Mouse (Mus musculus) T-helper 2 cell (primary cell): ENCODE measurements at regions not wholly inside any gene's neighbourhood (a gene's known extent, or its start where the extent isn't known, plus 50 kb on each side); places are given as distances from the start of the nearest gene placed in this dataset.
"Not testable (repeated sequence)": the region's sequence is repeated elsewhere in the genome, so short reads cannot be mapped to it uniquely, and the experiment has no call there.

ENCODE experiments used
- in situ Hi-C: fragments of 300-600 bp; cut with MboI, MseI; formaldehyde crosslinking; loops from one replicate; pipeline ENCODE4 v1.15.1; 2025; ENCODE audit warnings: high pct_unique_total_duplicates

DNA sequence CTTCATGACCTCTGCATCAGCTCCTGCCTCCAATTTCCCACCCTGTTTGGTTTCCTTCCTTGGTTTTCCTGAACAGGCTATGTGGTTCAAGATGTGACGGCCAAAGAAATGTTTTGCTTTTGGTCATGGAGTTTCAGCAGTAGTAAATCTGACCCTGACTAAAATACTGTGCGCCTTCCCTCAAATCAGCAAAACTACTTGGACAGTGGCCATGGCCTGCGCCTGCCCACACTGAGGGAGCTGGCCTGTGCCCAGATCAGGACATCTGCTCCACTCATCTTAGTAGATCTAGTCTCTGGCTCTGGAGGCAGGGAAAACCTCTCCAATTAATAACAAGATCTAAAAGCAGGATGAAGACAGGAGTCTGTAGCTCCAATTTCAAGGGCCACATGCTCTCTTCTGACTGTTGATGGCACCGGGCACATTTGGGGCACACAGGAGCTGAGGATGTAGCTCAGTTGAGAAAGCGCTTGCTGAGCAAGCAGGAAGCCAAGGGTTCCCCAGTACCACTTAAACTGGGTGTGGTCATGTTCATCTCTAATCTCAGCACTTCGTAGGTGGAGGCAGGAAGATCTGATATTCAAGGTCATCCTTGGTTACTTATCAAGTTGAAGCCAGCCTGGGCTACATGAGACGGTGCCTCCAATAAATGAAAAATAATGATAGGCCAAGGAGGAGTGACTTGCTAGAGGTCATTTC, 96.6 kb upstream of the Mrps10 start:
- in situ Hi-C loops: no loop called here

DNA sequence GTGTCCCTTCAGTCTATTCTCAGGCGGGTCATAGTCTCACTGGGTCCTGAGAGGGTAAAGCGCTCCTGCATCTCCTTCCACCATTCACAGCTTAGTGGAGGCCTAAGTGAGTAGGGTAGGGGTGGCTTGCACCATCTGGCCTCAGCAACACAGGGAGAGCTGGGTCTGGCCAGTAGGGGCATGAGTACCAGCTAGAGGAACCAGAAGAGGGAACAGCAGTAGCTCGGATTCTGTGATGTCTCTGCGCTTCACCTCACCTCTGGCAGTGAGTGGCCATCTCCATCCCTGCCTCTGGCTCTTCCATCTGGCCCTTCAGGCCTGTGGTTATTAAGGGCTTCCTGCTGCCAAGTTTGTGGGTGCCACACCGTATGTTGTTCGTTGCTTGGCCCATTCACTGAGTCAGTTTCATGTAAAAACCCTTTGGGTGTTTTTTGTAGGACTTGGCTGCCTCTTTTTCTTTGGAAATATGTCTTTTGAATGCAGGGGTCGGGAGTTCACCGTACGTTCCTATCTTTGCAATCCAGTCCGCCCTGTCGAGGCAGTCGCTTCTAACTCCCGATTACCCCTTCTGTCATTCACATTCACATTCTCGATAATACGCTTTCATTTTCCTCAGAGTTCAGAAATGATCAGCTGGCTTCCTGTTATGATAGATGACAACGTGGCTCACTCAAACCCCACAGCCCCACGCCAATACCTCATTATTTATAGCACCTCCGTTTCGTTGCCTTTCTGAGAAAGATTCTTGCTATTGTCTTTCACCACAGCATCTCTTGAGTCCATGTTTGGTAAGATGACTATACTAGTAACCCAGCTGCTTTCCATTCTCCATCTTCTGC, 99.4 kb upstream of the Mrps10 start:
- in situ Hi-C loops: no loop called here

DNA sequence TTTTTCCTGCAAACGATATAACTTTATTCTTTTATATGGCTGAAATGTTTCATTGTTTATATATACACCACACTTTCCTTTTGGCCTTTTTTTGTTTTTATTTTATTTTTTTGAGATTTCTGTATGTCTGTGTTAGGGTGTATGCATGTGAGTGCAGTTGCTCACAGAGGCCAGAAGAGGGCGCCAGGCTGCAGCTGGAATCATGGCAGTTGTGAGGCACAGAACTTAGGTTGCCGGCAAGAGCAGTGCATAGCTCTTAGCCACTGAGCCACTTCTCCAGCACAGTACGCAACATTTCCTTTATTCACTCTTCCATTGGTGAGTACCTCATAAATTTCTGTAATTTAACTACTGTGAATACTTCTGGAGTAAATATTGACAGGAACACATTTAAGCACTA, 100.8 kb upstream of the Mrps10 start:
- in situ Hi-C loops: no loop called here

DNA sequence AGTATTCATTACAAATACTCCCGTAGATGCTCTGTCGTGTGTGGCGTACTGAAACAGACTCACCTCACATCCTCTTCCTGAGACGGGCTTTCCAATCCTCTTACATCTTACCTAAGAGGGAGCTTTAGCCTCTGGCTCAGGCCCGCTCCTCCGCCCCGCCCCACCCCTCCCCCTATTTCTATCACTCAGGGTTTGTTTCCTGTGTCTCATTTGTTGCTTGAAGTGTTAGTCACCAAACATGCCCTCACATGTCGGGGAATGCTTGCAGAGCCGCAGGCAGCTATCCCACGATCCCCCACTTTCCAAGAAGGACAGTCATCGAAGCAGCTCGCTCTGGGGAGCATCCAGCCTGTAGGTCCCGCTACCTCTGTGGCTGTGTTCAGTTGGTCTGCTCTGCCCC, 101.6 kb upstream of the Mrps10 start:
- in situ Hi-C loops: no loop called here

DNA sequence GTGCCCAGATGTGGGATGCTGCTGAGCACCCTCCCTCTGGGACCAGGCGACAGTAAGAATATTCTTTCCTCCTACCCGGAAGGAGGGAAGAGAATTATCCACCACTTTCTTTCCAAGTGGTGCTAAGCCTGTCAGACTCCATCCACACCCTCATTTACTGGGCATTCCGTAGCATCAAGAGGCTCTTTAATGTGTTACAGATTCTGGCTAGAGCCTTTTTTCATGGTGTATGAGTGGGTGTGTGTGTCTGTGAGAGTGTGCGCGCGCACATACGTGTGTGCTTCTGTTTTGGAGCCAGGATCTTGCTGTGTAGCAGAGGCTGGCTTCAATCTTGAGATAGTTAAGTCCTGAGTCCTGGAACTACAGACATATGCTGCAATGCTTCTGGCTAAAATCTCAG, 102.4 kb upstream of the Mrps10 start:
- in situ Hi-C loops: no loop called here

DNA sequence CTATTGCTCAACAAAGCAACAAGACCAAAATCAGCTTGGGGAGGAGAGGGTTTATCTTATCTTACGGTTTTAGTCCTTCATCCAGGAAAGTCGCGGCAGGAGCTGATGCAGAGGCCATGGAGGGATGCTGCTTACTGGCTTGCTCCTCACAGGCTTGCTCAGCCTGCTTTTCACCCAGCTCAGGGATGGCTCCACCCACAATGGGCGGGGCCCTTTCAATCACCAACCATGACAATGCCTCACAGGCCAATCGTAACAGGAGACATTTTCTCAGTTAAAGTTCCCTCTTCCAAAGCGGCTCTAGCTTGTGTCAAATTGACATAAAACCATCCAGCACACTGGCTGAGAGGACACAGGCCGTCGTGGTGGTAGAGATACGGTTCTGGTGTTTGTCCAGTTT, 105.7 kb upstream of the Mrps10 start:
- in situ Hi-C loops: no loop called here

DNA sequence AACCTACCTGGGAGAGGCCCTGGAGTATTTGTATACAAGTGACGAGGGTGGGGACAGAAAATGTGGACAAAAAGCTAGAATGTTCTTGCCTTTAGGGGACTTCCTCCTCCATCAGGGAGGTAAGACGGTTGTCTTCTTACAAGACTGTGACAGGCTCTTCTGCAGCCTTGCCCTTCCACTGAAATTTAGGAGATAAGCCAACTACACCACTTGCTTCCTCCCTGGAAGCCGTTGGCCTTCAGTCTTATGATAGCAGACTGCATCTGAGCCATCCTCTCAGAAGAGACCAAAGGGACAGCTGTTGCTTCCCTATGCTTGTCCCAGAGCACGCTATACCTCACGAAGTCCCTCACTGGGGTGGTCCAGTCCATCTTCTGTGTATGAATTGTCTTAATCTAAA, 106.5 kb upstream of the Mrps10 start:
- in situ Hi-C loops: no loop called here

DNA sequence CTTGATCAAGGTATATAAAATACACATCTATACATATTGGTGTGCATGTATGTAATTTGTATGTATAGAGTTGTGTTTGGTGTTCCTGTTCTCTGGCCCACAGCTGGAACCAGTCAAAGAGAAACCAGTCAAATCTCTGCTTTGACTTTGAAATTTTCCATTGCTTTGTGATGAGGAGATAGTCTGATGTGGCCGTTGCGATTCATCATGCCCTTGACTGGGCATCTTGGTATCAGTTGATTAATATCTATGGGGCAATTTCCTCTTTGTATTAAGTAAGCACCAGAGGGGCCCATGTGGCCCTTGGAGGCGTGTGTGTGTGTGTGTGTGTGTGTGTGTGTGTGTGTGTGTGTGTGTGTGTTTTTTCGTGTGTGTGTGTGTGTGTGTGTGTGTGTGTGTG, 107.7 kb upstream of the Mrps10 start:
- in situ Hi-C loops: no loop called here

DNA sequence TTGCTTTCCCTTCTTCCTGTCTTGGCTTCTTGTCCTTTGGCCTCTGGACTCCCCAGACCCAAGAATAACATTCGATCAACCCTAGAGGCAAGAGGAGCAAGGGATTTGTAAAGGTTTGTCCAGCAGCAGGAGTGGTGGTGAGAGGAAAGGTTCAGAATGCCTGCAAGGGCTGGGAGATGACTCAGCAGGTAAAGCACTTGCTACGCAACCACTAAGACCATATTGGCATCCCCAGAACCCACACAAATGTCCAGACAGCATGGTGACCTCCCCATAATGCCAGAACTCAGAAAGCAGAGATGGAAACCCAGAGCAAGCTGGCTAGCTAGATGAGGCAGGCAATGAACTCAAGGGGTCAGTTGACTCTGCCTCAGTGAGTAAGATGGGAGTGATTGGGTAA, 110.4 kb upstream of the Mrps10 start:
- in situ Hi-C loops: no loop called here

DNA sequence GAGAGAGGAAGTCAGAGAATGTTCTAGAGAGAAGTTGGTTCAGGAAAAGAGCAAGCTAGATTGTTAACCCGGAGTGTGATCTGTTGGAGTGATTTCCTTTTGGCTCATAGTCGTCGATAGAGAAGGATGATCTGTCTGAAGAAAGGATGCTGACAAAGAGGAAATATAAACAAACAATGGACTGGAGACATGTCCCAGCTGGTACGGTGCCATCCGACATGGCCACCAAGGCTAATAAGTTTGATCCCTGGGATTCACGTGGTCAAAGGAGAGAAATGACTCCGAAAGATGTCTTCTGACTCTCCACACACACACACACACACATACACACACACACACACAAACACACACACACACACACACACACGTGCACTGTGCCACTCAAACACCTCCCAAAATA, 113.5 kb upstream of the Mrps10 start:
- in situ Hi-C loops: no loop called here

DNA sequence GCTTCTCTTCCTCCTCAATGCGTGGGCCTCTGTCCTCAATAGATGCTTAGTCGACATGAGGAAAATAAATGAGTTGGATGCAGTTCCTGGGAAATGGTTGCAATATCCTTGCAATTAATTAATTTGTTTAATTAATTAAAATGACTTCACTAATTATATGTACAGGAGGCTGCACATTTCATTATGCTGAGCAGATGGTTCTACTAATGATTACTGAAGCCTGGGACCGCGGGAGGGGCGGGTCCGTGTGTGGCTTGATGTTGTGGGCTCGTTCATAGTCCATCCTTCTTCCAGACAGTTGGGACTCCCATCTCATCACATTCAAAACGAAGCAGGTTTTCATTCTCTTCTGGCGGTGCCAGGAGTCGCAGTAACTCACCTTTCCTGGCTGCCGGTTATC, 114.7 kb upstream of the Mrps10 start:
- in situ Hi-C loops: no loop called here

DNA sequence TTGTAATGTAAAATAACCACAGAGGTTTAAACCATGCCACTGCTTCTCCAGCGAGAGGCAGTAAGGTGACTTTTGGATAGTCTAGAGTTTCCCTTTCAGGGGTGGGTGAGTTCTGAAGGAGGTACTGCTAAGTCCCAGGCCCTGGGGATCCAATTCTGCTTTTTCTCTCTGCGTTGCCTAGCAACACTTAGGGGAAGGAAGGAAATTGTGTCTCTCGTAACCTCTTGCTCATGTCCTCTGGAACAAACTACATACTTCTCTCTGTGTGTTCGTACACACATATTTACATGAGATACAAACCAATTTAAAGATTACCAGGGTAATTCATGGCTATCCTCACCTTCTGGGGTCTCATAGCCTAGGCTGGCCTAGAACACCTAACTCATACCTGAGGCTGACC, 118.7 kb upstream of the Mrps10 start:
- in situ Hi-C loops: no loop called here

DNA sequence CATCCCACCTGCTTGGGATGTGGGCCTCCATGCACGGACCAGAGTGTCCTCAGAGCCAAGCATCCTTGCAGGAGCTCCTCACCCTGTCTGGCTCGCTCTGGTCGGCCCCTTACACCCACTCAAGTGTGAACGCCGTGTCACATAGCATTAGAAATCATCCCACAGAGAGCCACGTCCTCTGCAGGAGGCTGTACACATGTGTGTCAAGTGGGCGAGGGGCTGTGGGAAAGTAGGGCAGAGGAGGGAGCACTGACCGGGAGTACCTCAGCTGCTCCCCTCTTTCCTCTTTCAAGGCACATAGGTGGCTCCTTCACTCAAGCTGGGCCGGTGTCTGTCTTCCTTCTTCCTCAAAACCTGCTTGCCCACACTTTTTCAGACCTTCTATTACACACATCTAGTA, 119.5 kb upstream of the Mrps10 start:
- in situ Hi-C loops: no loop called here

DNA sequence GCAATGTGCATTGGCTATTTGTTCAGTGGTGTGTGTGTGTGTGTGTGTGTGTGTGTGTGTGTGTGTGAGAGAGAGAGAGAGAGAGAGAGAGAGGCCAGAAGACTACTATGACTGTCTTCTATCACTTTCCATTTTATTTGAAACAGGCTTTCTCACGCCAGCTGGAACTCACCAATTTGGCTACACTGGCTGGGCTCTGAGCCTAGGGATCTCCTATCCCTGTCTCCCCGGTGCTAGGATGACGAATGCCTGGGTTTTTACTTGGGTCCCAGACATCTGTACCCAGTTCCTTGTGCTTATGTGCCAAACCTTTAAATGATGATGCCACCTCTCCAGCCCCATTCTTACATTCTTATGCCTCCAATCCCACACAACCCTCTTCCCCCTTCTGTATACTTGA, 120.6 kb upstream of the Mrps10 start:
- in situ Hi-C loops: no loop called here

DNA sequence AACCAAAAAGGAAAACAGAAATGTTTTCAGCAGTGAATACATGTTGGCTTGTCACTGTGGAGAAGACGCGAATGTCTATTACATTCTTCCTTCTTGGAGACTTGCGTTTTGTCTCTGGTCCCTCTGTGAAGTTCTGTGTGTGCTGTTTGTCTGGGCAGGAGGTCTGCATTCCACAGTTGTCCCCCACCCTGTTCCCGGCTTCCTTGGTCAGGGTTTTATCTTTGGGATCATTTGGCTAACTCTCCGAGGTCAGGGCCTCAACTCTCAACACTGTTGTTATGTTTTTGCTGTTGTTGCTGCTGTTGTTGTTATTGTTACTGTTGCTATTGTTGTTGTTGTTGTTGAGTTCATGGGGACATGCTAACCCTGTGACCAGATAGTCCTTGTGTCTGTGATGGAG, 121.2 kb upstream of the Mrps10 start:
- in situ Hi-C loops: no loop called here

DNA sequence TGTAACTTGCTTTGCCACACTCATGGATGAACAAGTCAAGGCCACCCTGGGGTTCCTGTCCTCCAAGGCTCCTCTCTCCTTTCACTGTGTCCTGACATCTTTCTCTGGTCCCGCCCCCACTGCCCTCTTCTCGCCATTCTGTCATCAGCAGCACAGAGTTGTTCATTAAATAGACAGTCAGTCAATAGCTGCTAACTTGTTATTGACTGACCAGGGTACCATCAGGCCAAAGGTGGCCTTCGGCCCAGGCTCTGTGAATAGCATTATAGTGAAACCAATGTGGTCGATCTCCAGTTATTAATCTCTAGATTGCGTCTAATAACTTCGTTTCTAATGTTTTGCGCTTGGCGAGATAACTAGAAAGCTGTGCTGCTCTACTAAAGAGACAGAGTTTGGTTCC, 122.1 kb upstream of the Mrps10 start:
- in situ Hi-C loops: no loop called here

DNA sequence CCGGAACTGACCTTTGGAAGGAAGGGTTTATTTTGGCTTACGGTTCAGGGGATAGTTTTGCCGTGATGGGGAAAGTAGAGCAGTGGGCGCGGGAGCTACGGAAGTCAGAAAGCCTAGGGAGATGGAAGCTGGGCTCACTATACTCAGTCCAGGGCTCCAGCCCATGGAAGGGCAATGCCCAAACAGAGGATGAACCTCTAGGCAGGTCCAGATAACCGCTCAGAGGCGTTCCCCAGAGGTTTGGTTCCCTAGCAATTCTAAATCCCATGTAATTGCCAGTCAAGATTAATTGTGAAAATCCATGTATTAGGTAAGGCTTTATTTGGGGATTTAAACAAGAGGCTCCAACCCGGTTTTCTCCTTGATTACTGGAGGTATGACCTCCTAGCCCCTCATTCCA, 123.1 kb upstream of the Mrps10 start:
- in situ Hi-C loops: no loop called here

DNA sequence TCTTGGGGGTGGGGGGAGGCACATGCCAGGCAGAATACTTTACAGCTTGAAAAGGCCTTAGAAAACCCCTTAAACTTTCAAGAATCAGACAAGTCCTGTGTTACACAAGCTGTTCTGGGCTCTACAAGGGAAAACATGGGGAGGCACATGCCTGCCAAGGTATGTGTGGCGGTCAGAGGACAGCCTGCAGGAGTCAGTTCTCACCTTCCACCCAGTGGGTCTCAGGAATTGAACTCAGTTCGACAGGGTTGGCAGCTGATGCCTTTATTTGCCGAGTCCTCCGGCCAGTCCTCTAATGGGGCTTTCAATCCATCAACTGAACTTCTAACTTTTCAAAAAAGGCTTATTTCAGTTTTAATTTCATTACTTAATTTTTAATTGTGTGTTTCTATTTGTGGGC, 129.6 kb upstream of the Mrps10 start:
- in situ Hi-C loops: no loop called here

DNA sequence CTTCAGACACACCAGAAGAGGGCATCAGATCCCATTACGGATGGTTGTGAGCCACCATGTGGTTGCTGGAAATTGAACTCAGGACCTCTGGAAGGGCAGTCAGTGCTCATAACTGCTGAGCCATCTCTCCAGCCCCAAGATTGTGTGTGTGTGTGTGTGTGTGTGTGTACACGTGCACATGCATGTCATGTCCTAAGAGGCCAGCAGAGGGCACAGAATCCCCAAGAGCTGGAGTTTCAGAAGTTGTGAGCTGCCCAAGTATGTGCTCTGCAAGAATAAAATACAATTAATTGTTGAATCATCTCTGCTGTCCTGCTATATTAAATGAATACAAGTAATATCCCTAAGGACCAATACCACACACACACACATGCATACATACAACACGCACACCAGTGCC, 130.8 kb upstream of the Mrps10 start:
- in situ Hi-C loops: not testable (repeated sequence)

DNA sequence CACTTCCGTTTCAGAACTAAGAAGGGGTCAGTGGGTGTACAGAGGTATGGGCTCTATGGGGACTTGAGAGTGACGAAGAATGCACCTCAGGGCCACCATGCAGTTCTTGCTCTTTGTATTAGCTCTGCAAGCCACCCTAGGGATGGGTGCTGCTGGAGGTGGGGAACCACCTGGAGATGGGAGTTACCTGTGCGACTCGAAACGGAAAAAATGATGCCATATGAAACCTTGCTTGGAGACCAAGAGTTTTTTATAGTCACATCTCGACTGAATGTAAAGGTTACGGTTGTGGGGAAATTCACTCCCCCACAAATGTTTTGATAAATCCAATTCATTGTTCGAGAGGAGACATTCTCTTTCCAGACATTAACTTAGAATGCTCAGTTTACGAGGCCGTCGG, 134.3 kb upstream of the Mrps10 start:
- in situ Hi-C loops: no loop called here

DNA sequence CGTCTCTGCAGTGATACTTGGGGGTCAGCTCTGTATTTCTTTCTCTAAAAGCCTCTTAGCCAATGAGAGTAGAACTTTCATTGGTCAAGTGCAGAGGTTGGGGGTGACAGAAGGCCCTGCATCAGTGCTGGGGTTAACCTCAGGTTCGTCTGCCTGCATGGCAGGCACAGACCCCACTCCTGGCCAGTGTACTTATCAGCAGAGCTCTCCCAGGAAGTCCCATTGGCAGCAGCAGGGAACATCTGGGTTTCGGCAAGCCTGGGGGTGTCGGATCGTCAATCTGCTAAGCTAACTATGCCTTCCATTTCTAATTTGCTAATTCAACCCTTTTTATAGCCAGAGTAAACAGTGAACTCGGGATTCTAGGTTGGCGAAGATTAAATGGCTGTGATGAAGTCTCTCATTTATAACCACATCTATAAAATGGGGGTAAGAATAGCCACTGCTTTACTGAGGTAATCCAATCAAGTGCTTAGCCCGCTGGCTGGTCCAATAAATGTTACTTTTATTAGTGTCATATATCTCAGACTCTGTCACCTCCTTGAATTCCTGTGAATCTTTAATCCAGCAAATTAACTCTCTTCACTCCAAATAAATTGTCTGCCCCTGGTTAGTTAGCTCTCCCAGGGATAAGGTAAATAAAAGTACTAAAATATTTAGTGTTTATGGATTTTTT, 135.5 kb upstream of the Mrps10 start:
- in situ Hi-C loops: no loop called here

DNA sequence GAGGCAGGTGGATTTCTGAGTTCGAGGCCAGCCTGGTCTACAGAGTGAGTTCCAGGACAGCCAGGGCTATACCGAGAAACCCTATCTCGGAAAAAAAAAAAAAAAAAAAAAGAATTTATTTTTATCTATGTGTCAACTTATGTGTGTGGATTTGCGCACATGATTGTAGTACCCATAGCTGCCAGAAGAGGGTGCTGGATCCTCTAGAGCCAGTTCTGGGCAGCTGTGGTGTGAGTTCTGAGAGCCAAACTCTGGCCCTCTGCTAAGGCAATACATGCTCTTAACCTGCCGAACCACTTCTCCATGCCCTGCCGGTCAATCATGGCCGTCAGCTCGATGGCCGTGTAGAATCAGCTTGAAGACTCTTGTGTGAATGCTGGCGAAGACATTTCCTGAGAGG, 138.0 kb upstream of the Mrps10 start:
- in situ Hi-C loops: no loop called here

DNA sequence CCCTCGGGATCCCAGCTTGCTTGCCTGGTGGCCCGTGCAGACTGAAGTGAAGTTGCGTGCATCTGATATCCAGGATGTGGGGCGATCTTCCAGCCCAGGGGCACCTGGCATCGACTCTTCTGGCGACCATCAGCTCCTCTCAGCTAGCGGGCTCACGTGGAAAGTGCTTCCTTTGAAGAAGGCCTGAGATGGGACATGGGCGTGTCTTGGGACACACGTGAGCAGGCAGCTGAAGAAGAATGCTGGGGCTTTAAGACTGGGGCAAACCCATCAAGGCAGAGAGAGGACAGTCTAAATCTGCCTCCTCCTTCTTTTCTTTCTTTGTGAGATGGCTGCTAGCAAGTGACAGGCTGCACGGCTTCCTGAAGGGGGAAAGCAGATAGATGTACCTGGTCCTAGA, 142.3 kb upstream of the Mrps10 start:
- in situ Hi-C loops: loop anchor here (5.0 kb wide), 1 partner anchor 59 kb away; no protein-coding TSS in a partner anchor
